Mouse (Mus musculus) thymus, adult 2 months (tissue): ENCODE data around the gene Stard5. TPM values are rescaled to one million over a fixed set of nuclear protein-coding genes. Genes with fewer than 3 reads are reported as not detected.

ENCODE experiments used
- DNase-seq: peaks from one replicate; pipeline ENCODE4 v3.0.0; 2021
- H3K27ac ChIP-seq: fragments of 200-500 bp; 2 replicates; pipeline ENCODE4 v1.5.1; 2012; ENCODE audit warnings: low read length, control low read depth; ENCODE audit not compliant: control insufficient read depth, insufficient read depth
- H3K27me3 ChIP-seq: fragments of 200-500 bp; 2 replicates; pipeline ENCODE4 v1.6.1; 2012; ENCODE audit warnings: mild to moderate bottlenecking, low read length, moderate library complexity, mixed read lengths; ENCODE audit not compliant: control insufficient read depth, insufficient read depth
- H3K36me3 ChIP-seq: fragments of 200-500 bp; 2 replicates; pipeline ENCODE4 v1.6.1; 2012; ENCODE audit warnings: mild to moderate bottlenecking, low read length, moderate library complexity; ENCODE audit not compliant: control insufficient read depth, insufficient read depth
- H3K4me1 ChIP-seq: fragments of 200-500 bp; replicated peaks from 2 replicates; pipeline ENCODE4 v1.6.1; 2012; ENCODE audit warnings: low read length; ENCODE audit not compliant: control insufficient read depth, insufficient read depth
- H3K4me3 ChIP-seq: fragments of 200-500 bp; 2 replicates; pipeline ENCODE4 v1.5.1; 2012; ENCODE audit warnings: mild to moderate bottlenecking, low read length, control low read depth, moderate library complexity; ENCODE audit not compliant: control insufficient read depth, insufficient read depth
- CTCF ChIP-seq: fragments of 200-500 bp; IDR thresholded peaks from 2 replicates; pipeline ENCODE4 v1.5.1; 2012; ENCODE audit warnings: mild to moderate bottlenecking, control low read depth, low read length, moderate library complexity, borderline replicate concordance; ENCODE audit not compliant: control insufficient read depth, poor library complexity, insufficient read depth; ENCODE audit errors: extremely low read depth
- POLR2A ChIP-seq: fragments of 200-500 bp; IDR thresholded peaks from 2 replicates; pipeline ENCODE4 v1.6.1; 2012; ENCODE audit warnings: mild to moderate bottlenecking, low read length, control low read depth, moderate library complexity; ENCODE audit not compliant: control insufficient read depth, poor library complexity, insufficient read depth; ENCODE audit errors: extremely low read depth
- whole genome bisulfite sequencing: fragments of 180-500 bp; shearing (Covaris S2); methylation state at CpG from one replicate; pipeline ENCODE4 v1.1.7; 2018; 5-methylcytosine and 5-hydroxymethylcytosine counted together
- polyA plus RNA-seq: library from polyadenylated mRNA; depleted of rRNA; stranded (reverse); fragments of >200 nt; gene quantifications from 2 replicates; pipeline ENCODE4 v1.2.3, GENCODE M21; 2012

Stard5 gene
- polyA plus RNA-seq, 1 experiment: 17.8 TPM

DNA sequence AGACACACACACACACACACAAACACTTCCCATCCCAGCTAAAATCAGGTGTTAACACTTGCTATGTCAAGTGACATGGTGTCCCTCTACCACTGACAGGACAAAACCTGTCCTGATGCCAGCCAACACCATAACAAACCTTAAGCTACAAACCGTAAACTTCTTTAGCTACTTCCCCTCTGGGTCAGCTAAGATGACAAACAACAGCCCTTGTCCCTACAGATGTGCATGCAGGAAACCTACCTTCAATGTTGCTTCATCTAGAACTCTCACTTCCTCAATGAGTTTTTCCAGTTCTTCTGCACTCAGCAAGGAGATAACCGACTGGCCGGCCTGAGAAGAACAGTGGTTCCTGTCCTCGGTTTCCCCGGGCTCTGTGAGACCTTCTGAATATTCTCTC lies 18.9 kb downstream of the Stard5 start:
- Histone ChIP-seq H3K27ac (peak overlapping the region; percentile 37), H3K4me1 (peaks cover 44% of the 10 kb centered on the region), H3K27me3 (no peaks in the 10 kb centered on the region), H3K4me3 (peak overlapping the region; percentile 48), H3K36me3 (peaks cover 73% of the 10 kb centered on the region)
- 14% methylated on average over 5 of the region's 5 CpGs for WGBS
- no peak for TF ChIP-seq POLR2A
- TF ChIP-seq CTCF: no peak
- DNase-seq: no peak

DNA sequence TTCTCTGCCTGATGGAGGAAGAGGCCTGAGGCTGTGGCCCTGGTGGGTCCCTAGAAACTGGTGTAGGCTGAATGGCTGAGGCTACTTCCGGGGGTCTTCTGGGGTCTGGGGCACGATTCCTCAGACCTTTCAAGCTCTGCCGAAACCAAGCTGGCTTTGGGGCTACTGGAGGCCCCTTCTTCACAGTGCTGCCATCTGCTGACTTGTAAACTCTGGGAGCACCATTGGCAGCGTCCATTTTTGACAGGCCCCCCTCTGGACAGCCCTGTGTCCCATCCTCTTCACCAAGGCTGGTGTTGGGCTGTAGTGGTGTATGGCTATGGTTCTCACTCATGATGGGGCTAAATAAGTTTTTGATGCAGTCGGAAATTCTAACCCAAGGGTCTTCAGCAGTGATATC lies 20.7 kb downstream of the Stard5 start:
- H3K4me3 ChIP-seq: peak overlapping the region; percentile 63
- peaks cover 41% of the 10 kb centered on the region for H3K4me1 ChIP-seq
- peak overlapping the region; percentile 40; the same call in 1 of the 2 replicates for H3K27ac ChIP-seq
- TF ChIP-seq CTCF: no peak; the same call in 1 of the 2 replicates
- TF ChIP-seq POLR2A: no peak
- H3K36me3 ChIP-seq: peaks cover 54% of the 10 kb centered on the region
- WGBS: 31% methylated on average over 5 of the region's 5 CpGs
- DNase-seq: no peak
- no peaks in the 10 kb centered on the region for H3K27me3 ChIP-seq

DNA sequence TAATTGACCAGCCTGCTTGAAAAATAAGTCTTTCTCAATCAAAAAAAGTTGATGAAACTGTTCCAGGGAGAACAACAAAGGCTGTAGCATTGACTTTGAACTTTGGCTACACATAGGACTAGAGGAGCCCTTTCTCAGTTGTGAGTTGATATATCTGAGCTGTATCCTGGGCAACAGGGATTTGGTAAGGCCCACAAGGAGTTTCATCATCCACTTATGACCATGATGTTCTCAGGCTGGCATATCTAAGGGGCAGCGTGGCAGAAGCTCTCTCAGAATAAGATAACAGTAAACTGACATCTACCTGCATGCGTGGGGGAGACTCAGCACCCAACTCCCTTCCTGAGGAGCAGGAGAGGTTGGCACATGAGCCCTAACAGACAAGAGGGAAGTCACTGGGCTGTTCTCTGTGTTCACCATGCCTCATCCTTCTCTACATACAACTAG lies 21.9 kb downstream of the Stard5 start:
- TF ChIP-seq POLR2A (no peak), CTCF (no peak)
- H3K36me3 ChIP-seq: peaks cover 43% of the 10 kb centered on the region
- H3K4me1 ChIP-seq: peaks cover 40% of the 10 kb centered on the region
- peak overlapping the region; percentile 47 for H3K4me3 ChIP-seq
- no peaks in the 10 kb centered on the region for H3K27me3 ChIP-seq
- 11% methylated on average over 2 of the region's 2 CpGs for WGBS
- no peak for DNase-seq
- peak overlapping the region; percentile 95 for H3K27ac ChIP-seq

DNA sequence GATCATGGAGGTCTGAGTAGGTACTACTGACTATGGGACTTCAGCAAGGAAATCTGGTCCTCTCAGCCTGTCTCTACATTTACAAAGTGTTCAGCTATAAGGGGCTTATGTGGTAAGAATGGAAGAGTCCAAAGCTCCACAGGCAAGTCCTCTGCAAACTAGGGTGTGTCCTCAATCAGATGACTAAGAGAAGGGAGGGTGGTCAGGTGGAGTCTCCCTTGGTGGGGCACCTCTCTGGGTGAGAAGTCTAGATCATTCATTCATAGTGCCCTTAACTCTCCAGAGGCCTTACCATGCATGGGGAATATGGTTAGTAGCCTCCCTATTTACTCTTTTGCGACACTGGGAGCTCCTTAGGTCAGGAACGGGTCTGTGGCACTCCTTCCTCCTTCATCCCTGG lies 22.4 kb downstream of the Stard5 start:
- Histone ChIP-seq H3K4me1 (peaks cover 40% of the 10 kb centered on the region), H3K27me3 (no peaks in the 10 kb centered on the region), H3K27ac (peak overlapping the region; percentile 95), H3K36me3 (peaks cover 37% of the 10 kb centered on the region), H3K4me3 (peak overlapping the region; percentile 91)
- no peak for TF ChIP-seq CTCF
- TF ChIP-seq POLR2A: no peak
- no peak for DNase-seq
- WGBS: 0% methylated on average over 2 of the region's 2 CpGs

DNA sequence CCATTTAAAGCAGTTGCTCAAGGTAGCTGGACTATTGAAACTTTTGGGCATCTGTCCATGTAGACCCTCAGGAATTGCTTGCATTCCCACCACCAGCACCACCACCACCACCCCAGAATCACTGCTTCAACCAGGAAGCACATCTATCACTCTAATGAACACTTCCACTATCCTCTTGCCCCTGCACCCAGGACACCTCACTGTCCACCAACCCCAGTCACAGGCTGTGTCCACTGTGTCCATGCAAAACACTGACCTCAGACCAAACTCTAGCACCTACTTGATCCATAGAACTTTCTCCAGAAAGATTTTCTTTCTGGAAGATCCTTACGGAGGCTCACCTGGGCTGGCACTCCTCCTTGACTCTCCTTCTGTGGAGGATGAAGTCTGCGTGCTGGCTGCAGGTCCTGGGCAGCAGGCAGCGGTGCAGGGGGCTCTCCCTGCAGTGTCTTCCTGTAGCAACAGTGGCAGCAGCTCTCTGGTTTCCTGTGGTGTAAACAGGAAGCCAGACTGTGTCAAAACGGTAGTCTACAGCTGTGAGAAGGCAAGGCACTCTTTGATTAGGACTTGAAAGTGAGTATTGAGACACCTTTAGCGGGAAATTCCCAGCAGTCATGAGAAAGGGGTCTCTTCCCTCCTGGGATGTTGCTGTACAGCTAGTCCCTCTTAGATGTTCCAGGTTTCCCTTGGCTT lies 23.3 kb downstream of the Stard5 start:
- Histone ChIP-seq H3K36me3 (peaks cover 29% of the 10 kb centered on the region), H3K4me3 (peak overlapping the region; percentile 91), H3K27me3 (no peaks in the 10 kb centered on the region), H3K4me1 (peaks cover 39% of the 10 kb centered on the region), H3K27ac (peak overlapping the region; percentile 97)
- DNase-seq: peak; percentile 88
- WGBS: 6% methylated on average over 5 of the region's 5 CpGs
- TF ChIP-seq POLR2A (peak; percentile 100), CTCF (no peak)

DNA sequence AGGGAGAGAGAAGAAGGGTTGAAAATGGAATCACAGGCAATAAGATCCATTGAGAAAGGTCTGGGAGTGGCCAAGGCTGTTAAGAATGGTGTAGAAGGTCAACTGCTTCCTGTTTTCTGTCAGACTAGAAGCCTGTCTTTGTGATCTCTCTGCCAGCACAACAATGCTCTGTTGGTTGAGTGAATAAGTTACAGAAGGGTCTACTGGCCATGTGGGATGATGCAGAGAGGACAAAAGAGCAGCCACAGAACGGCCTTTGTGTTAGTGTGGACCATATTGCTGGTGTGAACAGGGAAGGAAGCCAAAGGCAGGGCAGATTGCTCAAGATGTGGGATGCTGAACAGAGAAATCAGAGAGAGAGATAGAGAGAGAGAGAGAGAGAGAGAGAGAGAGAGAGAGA lies 27.0 kb downstream of the Stard5 start:
- Histone ChIP-seq H3K27ac (peak overlapping the region; percentile 95), H3K4me3 (no peak overlapping the region), H3K27me3 (no peaks in the 10 kb centered on the region), H3K36me3 (no peaks in the 10 kb centered on the region), H3K4me1 (peaks cover 46% of the 10 kb centered on the region)
- TF ChIP-seq CTCF: no peak
- TF ChIP-seq POLR2A: no peak
- no peak for DNase-seq
- 56% methylated on average over 1 of the region's 1 CpGs for WGBS

DNA sequence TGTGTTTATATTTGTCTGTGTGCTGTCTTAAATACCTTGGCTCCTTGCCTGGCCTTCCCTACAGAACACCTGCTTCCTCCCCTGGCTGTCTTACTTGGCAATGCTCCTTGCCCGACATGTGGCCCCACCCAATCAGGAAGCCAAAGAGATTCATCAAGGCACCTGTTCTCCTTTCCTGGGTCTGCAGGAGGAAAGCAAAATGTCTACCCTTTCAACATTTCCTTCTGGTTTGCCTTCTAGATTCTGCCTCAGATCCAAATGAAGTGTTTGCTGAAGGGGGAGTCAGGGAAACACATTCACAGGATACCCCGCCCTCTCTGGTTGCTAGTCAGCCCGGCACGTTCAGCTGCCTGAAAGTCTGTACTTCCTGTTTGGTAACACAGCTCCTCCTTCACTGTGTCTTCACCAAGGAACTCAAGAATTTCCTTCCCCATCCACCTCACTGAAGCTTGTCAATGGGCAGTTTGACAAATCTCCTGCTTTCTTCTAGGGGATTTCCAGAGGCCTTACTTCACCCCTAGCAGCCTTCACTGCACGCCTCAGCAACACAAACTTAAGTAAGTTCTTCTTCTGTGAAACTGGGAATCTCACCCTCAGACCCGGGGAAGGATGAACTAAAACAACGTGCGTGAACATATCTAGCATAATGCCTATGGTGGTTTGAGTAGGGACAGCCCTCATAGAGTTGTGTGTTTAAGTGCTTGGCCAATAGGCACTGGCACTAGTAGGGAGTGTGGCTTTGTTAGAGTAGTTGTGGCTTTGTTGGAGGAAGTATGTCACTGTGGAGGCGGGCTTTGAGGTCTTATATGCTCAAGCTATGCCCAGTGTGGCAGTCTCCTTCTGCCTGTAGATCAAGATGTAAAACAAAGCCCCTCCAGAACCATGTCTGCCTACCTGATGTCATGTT lies 27.7 kb downstream of the Stard5 start:
- 45% methylated on average over 9 of the region's 9 CpGs for WGBS
- Histone ChIP-seq H3K4me1 (peaks cover 46% of the 10 kb centered on the region), H3K27ac (peak overlapping the region; percentile 95), H3K4me3 (peak overlapping the region; percentile 14; the same call in 1 of the 2 replicates), H3K36me3 (no peaks in the 10 kb centered on the region), H3K27me3 (no peaks in the 10 kb centered on the region)
- TF ChIP-seq CTCF (no peak; the same call in 1 of the 2 replicates), POLR2A (0 out of 2 replicates have a peak, but pooled peaks have one; percentile 19)
- peak; percentile 73 for DNase-seq
